Mouse (Mus musculus) adrenal gland, adult 8-10 months (tissue): ENCODE results near the gene Troap. TPM values are rescaled to one million over a fixed set of nuclear protein-coding genes. Genes with fewer than 3 reads are reported as not detected.
"Not testable (repeated sequence)": the region's sequence is repeated elsewhere in the genome, so short reads cannot be mapped to it uniquely, and the experiment has no call there.

Experiments used
- DNase-seq: peaks from one replicate; pipeline ENCODE4 v3.0.0; 2022
- total RNA-seq, 4 experiments: library from RNA; stranded (reverse); gene quantifications; 2 replicates each; pipeline ENCODE4 v1.2.4; 2022

Gene Troap
- total RNA-seq, 4 experiments from 2014 or later: 0.22 to 2.3 (median 0.67) TPM

- DNase-seq: peak; percentile 48
Measured at GRCm38 (mm10) chr15:99040920-99041856, 33.2 kb upstream of the Troap start.

- DNase-seq: no peak
Measured at GRCm38 (mm10) chr15:99042334-99042733, 32.0 kb upstream of the Troap start.

GRCm38 (mm10) chr15:99044854-99045253 lies 29.5 kb upstream of the Troap start:
- DNase-seq: no peak

GRCm38 (mm10) chr15:99045734-99046133 lies 28.6 kb upstream of the Troap start:
- not testable (repeated sequence) for DNase-seq

GRCm38 (mm10) chr15:99049473-99050253 lies 24.7 kb upstream of the Troap start:
- no peak for DNase-seq

GRCm38 (mm10) chr15:99053373-99053772 lies 21.0 kb upstream of the Troap start:
- DNase-seq: no peak

GRCm38 (mm10) chr15:99055040-99055439 lies 19.3 kb upstream of the Troap start, which contains the start of gene Prph:
Gene Prph, plus strand, starts transcription at chr15:99055174.
- DNase-seq: no peak

GRCm38 (mm10) chr15:99055511-99055961 lies 18.8 kb upstream of the Troap start:
- no peak for DNase-seq

GRCm38 (mm10) chr15:99056332-99056731 lies 18.0 kb upstream of the Troap start:
- DNase-seq: no peak

- DNase-seq: no peak
Measured at GRCm38 (mm10) chr15:99065557-99066165, 8.7 kb upstream of the Troap start.

- DNase-seq: no peak
Measured at GRCm38 (mm10) chr15:99071988-99072387, 2.4 kb upstream of the Troap start.

- peak; percentile 97 for DNase-seq
Measured at GRCm38 (mm10) chr15:99074600-99075333, 392 bp downstream of the Troap start.

- not testable (repeated sequence) for DNase-seq
Measured at GRCm38 (mm10) chr15:99076011-99076410, 1.6 kb downstream of the Troap start.

GRCm38 (mm10) chr15:99078181-99078910 lies 4.0 kb downstream of the Troap start:
- DNase-seq: no peak

GRCm38 (mm10) chr15:99079804-99080203 lies 5.4 kb downstream of the Troap start:
- DNase-seq: no peak

- DNase-seq: no peak
Measured at GRCm38 (mm10) chr15:99082322-99082721, 7.9 kb downstream of the Troap start.

GRCm38 (mm10) chr15:99082840-99083239 lies 8.5 kb downstream of the Troap start:
- DNase-seq: no peak

GRCm38 (mm10) chr15:99083258-99083657 lies 8.9 kb downstream of the Troap start:
- no peak for DNase-seq

- DNase-seq: no peak
Measured at GRCm38 (mm10) chr15:99083867-99084557, 9.6 kb downstream of the Troap start.

- DNase-seq: no peak
Measured at GRCm38 (mm10) chr15:99084618-99085017, 10.2 kb downstream of the Troap start.

- DNase-seq: no peak
Measured at GRCm38 (mm10) chr15:99085997-99086396, 11.6 kb downstream of the Troap start.
